Mouse (Mus musculus): Measurements from ENCODE around the gene Hnf1b.

Hnf1b gene

GRCm38 (mm10) chr11:83851273-83852015, 1.6 kb downstream of the Hnf1b start:
- in situ Hi-C loops (cut with MboI; ENCODE audit: low pct_unique_long_range_greater_than_20kb in 1 of 2, low sequenced_read_pairs in 2 of 2, unreplicated experiment in 1 of 2): no loop called here

- in situ Hi-C loops (cut with MboI; ENCODE audit: low pct_unique_long_range_greater_than_20kb in 1 of 2, low sequenced_read_pairs in 2 of 2, unreplicated experiment in 1 of 2): no loop called here
Observed at GRCm38 (mm10) chr11:83852016-83852355, 2.1 kb downstream of the Hnf1b start.

- in situ Hi-C loops (cut with MboI; ENCODE audit: low pct_unique_long_range_greater_than_20kb in 1 of 2, low sequenced_read_pairs in 2 of 2, unreplicated experiment in 1 of 2): no loop called here
Observed at GRCm38 (mm10) chr11:83852501-83853211, 2.8 kb downstream of the Hnf1b start.

- in situ Hi-C loops (cut with MboI; ENCODE audit: low pct_unique_long_range_greater_than_20kb in 1 of 2, low sequenced_read_pairs in 2 of 2, unreplicated experiment in 1 of 2): no loop called here
Observed at GRCm38 (mm10) chr11:83853221-83853792, 3.4 kb downstream of the Hnf1b start.

GRCm38 (mm10) chr11:83854091-83854490, 4.2 kb downstream of the Hnf1b start:
- in situ Hi-C loops (cut with MboI; ENCODE audit: low pct_unique_long_range_greater_than_20kb in 1 of 2, low sequenced_read_pairs in 2 of 2, unreplicated experiment in 1 of 2): no loop called here

- in situ Hi-C loops (cut with MboI; ENCODE audit: low pct_unique_long_range_greater_than_20kb in 1 of 2, low sequenced_read_pairs in 2 of 2, unreplicated experiment in 1 of 2): no loop called here
Observed at GRCm38 (mm10) chr11:83854707-83855106, 4.8 kb downstream of the Hnf1b start.

- in situ Hi-C loops (cut with MboI; ENCODE audit: low pct_unique_long_range_greater_than_20kb in 1 of 2, low sequenced_read_pairs in 2 of 2, unreplicated experiment in 1 of 2): no loop called here
Observed at GRCm38 (mm10) chr11:83857256-83857655, 7.4 kb downstream of the Hnf1b start.

- in situ Hi-C loops (cut with MboI; ENCODE audit: low pct_unique_long_range_greater_than_20kb in 1 of 2, low sequenced_read_pairs in 2 of 2, unreplicated experiment in 1 of 2): no loop called here
Observed at GRCm38 (mm10) chr11:83865286-83865685, 15.4 kb downstream of the Hnf1b start.

GRCm38 (mm10) chr11:83867571-83867970, 17.7 kb downstream of the Hnf1b start:
- in situ Hi-C loops (cut with MboI; ENCODE audit: low pct_unique_long_range_greater_than_20kb in 1 of 2, low sequenced_read_pairs in 2 of 2, unreplicated experiment in 1 of 2): no loop called here

- in situ Hi-C loops (cut with MboI; ENCODE audit: low pct_unique_long_range_greater_than_20kb in 1 of 2, low sequenced_read_pairs in 2 of 2, unreplicated experiment in 1 of 2): no loop called here
Observed at GRCm38 (mm10) chr11:83869147-83869546, 19.3 kb downstream of the Hnf1b start.

GRCm38 (mm10) chr11:83869686-83870085, 19.8 kb downstream of the Hnf1b start:
- in situ Hi-C loops (cut with MboI; ENCODE audit: low pct_unique_long_range_greater_than_20kb in 1 of 2, low sequenced_read_pairs in 2 of 2, unreplicated experiment in 1 of 2): no loop called here

GRCm38 (mm10) chr11:83871780-83872554, 22.1 kb downstream of the Hnf1b start:
- in situ Hi-C loops (cut with MboI; ENCODE audit: low pct_unique_long_range_greater_than_20kb in 1 of 2, low sequenced_read_pairs in 2 of 2, unreplicated experiment in 1 of 2): no loop called here

GRCm38 (mm10) chr11:83873509-83873908, 23.6 kb downstream of the Hnf1b start:
- in situ Hi-C loops (cut with MboI; ENCODE audit: low pct_unique_long_range_greater_than_20kb in 1 of 2, low sequenced_read_pairs in 2 of 2, unreplicated experiment in 1 of 2): no loop called here

- in situ Hi-C loops (cut with MboI; ENCODE audit: low pct_unique_long_range_greater_than_20kb in 1 of 2, low sequenced_read_pairs in 2 of 2, unreplicated experiment in 1 of 2): no loop called here
Observed at GRCm38 (mm10) chr11:83876630-83877029, 26.8 kb downstream of the Hnf1b start.

GRCm38 (mm10) chr11:83877765-83878164, 27.9 kb downstream of the Hnf1b start:
- in situ Hi-C loops (cut with MboI; ENCODE audit: low pct_unique_long_range_greater_than_20kb in 1 of 2, low sequenced_read_pairs in 2 of 2, unreplicated experiment in 1 of 2): no loop called here

- in situ Hi-C loops (cut with MboI; ENCODE audit: low pct_unique_long_range_greater_than_20kb in 1 of 2, low sequenced_read_pairs in 2 of 2, unreplicated experiment in 1 of 2): no loop called here
Observed at GRCm38 (mm10) chr11:83878417-83878952, 28.6 kb downstream of the Hnf1b start.

- in situ Hi-C loops (cut with MboI; ENCODE audit: low pct_unique_long_range_greater_than_20kb in 1 of 2, low sequenced_read_pairs in 2 of 2, unreplicated experiment in 1 of 2): no loop called here
Observed at GRCm38 (mm10) chr11:83879130-83879529, 29.3 kb downstream of the Hnf1b start.

- in situ Hi-C loops (cut with MboI; ENCODE audit: low pct_unique_long_range_greater_than_20kb in 1 of 2, low sequenced_read_pairs in 2 of 2, unreplicated experiment in 1 of 2): no loop called here
Observed at GRCm38 (mm10) chr11:83881438-83881837, 31.6 kb downstream of the Hnf1b start.

- in situ Hi-C loops (cut with MboI; ENCODE audit: low pct_unique_long_range_greater_than_20kb in 1 of 2, low sequenced_read_pairs in 2 of 2, unreplicated experiment in 1 of 2): no loop called here
Observed at GRCm38 (mm10) chr11:83882552-83882951, 32.7 kb downstream of the Hnf1b start.
